Mouse (Mus musculus) urinary bladder, postnatal 4 days (tissue): ENCODE measurements around the gene Gm45234.

Source experiments
- DNase-seq, 2 experiments: peaks; one replicate each; pipeline ENCODE4 v3.0.0; 2021 to 2022; ENCODE audit warnings: low spot score in 2 of 2

Gene Gm45234

GRCm38 (mm10) chr6:124767536-124767919, 11.7 kb upstream of the Gm45234 start:
- DNase-seq, result no peak

GRCm38 (mm10) chr6:124765951-124766350, 10.1 kb upstream of the Gm45234 start:
- DNase-seq, result no peak

GRCm38 (mm10) chr6:124759259-124759658, 3.4 kb upstream of the Gm45234 start:
- peak; percentile 74 to 86 for DNase-seq

- DNase-seq, result no peak
Measured at GRCm38 (mm10) chr6:124758849-124759232, 3.0 kb upstream of the Gm45234 start.

GRCm38 (mm10) chr6:124757909-124758848, 2.4 kb upstream of the Gm45234 start:
- peak in 1 of 2 experiments; percentile 51 for DNase-seq

GRCm38 (mm10) chr6:124757351-124757880, 1.6 kb upstream of the Gm45234 start:
- DNase-seq, result no peak

- peak; percentile 83 to 91 for DNase-seq
Measured at GRCm38 (mm10) chr6:124756652-124757350, 980 bp upstream of the Gm45234 start.

GRCm38 (mm10) chr6:124755306-124755705, 515 bp downstream of the Gm45234 start:
- no peak for DNase-seq

GRCm38 (mm10) chr6:124753861-124754260, 2.0 kb downstream of the Gm45234 start:
- DNase-seq, result no peak

- DNase-seq, result no peak
Measured at GRCm38 (mm10) chr6:124750405-124750804, 5.4 kb downstream of the Gm45234 start.

- DNase-seq, result no peak
Measured at GRCm38 (mm10) chr6:124746654-124747632, 8.9 kb downstream of the Gm45234 start.

GRCm38 (mm10) chr6:124746296-124746605, 9.6 kb downstream of the Gm45234 start:
- no peak for DNase-seq

- DNase-seq, result peak; percentile 93 to 94
Measured at GRCm38 (mm10) chr6:124745490-124746295, 10.1 kb downstream of the Gm45234 start.

GRCm38 (mm10) chr6:124744755-124745321, 11.0 kb downstream of the Gm45234 start:
- DNase-seq, result no peak

GRCm38 (mm10) chr6:124743647-124744046, 12.2 kb downstream of the Gm45234 start:
- no peak for DNase-seq

GRCm38 (mm10) chr6:124742839-124743514, 12.8 kb downstream of the Gm45234 start:
- no peak for DNase-seq

GRCm38 (mm10) chr6:124741842-124742241, 14.0 kb downstream of the Gm45234 start:
- DNase-seq, result no peak

GRCm38 (mm10) chr6:124740888-124741761, 14.7 kb downstream of the Gm45234 start, which contains the start of gene Grcc10:
Grcc10 (minus strand) TSS chr6:124741374.
- peak; percentile 86 to 88 for DNase-seq
